Mouse (Mus musculus): Measurements from ENCODE around the gene Esp34. TPM values are rescaled to one million over a fixed set of nuclear protein-coding genes. Genes with fewer than 3 reads are reported as not detected.

Esp34 gene
- not detected for polyA plus RNA-seq (2014; fragmentation: Illumina TruSeq; extraction: RNeasy Lipid Tissue Mini Kit (QIAGEN cat#74804))

DNA sequence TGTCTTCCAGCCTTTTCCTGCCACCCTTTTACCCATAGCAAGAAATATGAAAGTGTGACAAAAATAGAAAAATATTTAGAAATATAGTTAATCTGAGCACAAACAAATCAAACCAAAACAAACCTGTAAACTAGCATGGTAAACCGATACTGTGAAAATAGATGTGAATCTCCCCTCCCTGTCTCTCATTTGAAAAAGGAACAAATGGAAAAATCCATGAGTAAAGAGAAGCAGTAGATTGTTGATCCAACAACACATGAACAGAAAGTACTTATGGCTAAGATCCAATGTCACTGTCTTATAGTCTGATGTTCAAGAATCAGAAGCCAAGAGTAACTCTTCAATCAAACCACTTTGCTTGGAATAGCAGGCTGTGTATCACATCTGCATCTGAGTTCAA lies at the start of gene Esp34:
Gene Esp34 (plus strand): TSS at position 301 of the 400 bp plus-strand sequence.

Other genes starting within 250 kb of the Esp34 start
- not detected for gene Olfr137, start 246.6 kb upstream of the Esp34 start, polyA plus RNA-seq (2014; fragmentation: Illumina TruSeq; extraction: RNeasy Lipid Tissue Mini Kit (QIAGEN cat#74804))
- not detected for gene Olfr136, start 224.4 kb upstream of the Esp34 start, polyA plus RNA-seq (2014; fragmentation: Illumina TruSeq; extraction: RNeasy Lipid Tissue Mini Kit (QIAGEN cat#74804))
- not detected for gene Esp36, start 134.0 kb upstream of the Esp34 start, polyA plus RNA-seq (2014; fragmentation: Illumina TruSeq; extraction: RNeasy Lipid Tissue Mini Kit (QIAGEN cat#74804))
- gene Esp31, start 85.3 kb downstream of the Esp34 start, polyA plus RNA-seq (2014; fragmentation: Illumina TruSeq; extraction: RNeasy Lipid Tissue Mini Kit (QIAGEN cat#74804)) = not detected